Mouse (Mus musculus): ENCODE data around the gene Pax9. TPM values are rescaled to one million over a fixed set of nuclear protein-coding genes. Genes with fewer than 3 reads are reported as not detected.

The Pax9 gene
- polyA plus RNA-seq, 1 experiment = 15.2 TPM

GRCm38 (mm10) chr12:56687640-56688481, 3.7 kb upstream of the Pax9 start:
- DNase-seq = no peak
- TF ChIP-seq POLR2A (IDR thresholded peaks at IDR 0.05; ENCODE audit: control insufficient read depth, extremely low read depth, insufficient read depth, low read length, poor library complexity) = no peak
- no peak for TF ChIP-seq CTCF (IDR thresholded peaks at IDR 0.05; ENCODE audit: borderline replicate concordance, control insufficient read depth, extremely low read depth, insufficient read depth, low read length, poor library complexity)
- no peaks in the 10 kb centered on the region for H3K4me1 ChIP-seq (replicated peaks; ENCODE audit: control insufficient read depth, insufficient read depth, low read length)
- no peaks in the 10 kb centered on the region for H3K36me3 ChIP-seq (ENCODE audit: control insufficient read depth, insufficient read depth, low read length)
- 17% methylated on average over 15 of the region's 15 CpGs for WGBS
- no peak overlapping the region for H3K4me3 ChIP-seq (ENCODE audit: control insufficient read depth, insufficient read depth, low read length)
- H3K27ac ChIP-seq (ENCODE audit: control insufficient read depth, insufficient read depth, low read length) = no peak overlapping the region
- H3K27me3 ChIP-seq (ENCODE audit: control insufficient read depth, insufficient read depth, low read length) = peaks cover 11% of the 10 kb centered on the region; the same call in 1 of the 2 replicates

GRCm38 (mm10) chr12:56688482-56688840, 3.1 kb upstream of the Pax9 start:
- Histone ChIP-seq H3K4me1 (replicated peaks; ENCODE audit: control insufficient read depth, insufficient read depth, low read length) (no peaks in the 10 kb centered on the region), H3K36me3 (ENCODE audit: control insufficient read depth, insufficient read depth, low read length) (no peaks in the 10 kb centered on the region), H3K27me3 (ENCODE audit: control insufficient read depth, insufficient read depth, low read length) (peaks cover 11% of the 10 kb centered on the region), H3K27ac (ENCODE audit: control insufficient read depth, insufficient read depth, low read length) (no peak overlapping the region), H3K4me3 (ENCODE audit: control insufficient read depth, insufficient read depth, low read length) (no peak overlapping the region)
- no peak for DNase-seq
- TF ChIP-seq POLR2A (IDR thresholded peaks at IDR 0.05; ENCODE audit: control insufficient read depth, extremely low read depth, insufficient read depth, low read length, poor library complexity) (no peak), CTCF (IDR thresholded peaks at IDR 0.05; ENCODE audit: borderline replicate concordance, control insufficient read depth, extremely low read depth, insufficient read depth, low read length, poor library complexity) (no peak)
- 14% methylated on average over 10 of the region's 10 CpGs for WGBS

- 10% methylated on average over 8 of the region's 8 CpGs for WGBS
- peaks cover 11% of the 10 kb centered on the region for H3K27me3 ChIP-seq (ENCODE audit: control insufficient read depth, insufficient read depth, low read length)
- no peak for DNase-seq
Measured at GRCm38 (mm10) chr12:56688920-56689319, 2.6 kb upstream of the Pax9 start.

GRCm38 (mm10) chr12:56689331-56689730, 2.2 kb upstream of the Pax9 start:
- 8% methylated on average over 10 of the region's 10 CpGs for WGBS
- TF ChIP-seq POLR2A (IDR thresholded peaks at IDR 0.05; ENCODE audit: control insufficient read depth, extremely low read depth, insufficient read depth, low read length, poor library complexity) = no peak
- TF ChIP-seq CTCF (IDR thresholded peaks at IDR 0.05; ENCODE audit: borderline replicate concordance, control insufficient read depth, extremely low read depth, insufficient read depth, low read length, poor library complexity) = no peak
- no peaks in the 10 kb centered on the region for H3K4me1 ChIP-seq (replicated peaks; ENCODE audit: control insufficient read depth, insufficient read depth, low read length)
- H3K27ac ChIP-seq (ENCODE audit: control insufficient read depth, insufficient read depth, low read length) = no peak overlapping the region
- H3K27me3 ChIP-seq (ENCODE audit: control insufficient read depth, insufficient read depth, low read length) = peaks cover 11% of the 10 kb centered on the region
- DNase-seq = no peak
- no peaks in the 10 kb centered on the region for H3K36me3 ChIP-seq (ENCODE audit: control insufficient read depth, insufficient read depth, low read length)
- H3K4me3 ChIP-seq (ENCODE audit: control insufficient read depth, insufficient read depth, low read length) = no peak overlapping the region

More at GRCm38 (mm10) chr12:56688920-56689319, 2.6 kb upstream of the Pax9 start:
- Histone ChIP-seq H3K4me3 (ENCODE audit: control insufficient read depth, insufficient read depth, low read length) (no peak overlapping the region), H3K36me3 (ENCODE audit: control insufficient read depth, insufficient read depth, low read length) (no peaks in the 10 kb centered on the region), H3K4me1 (replicated peaks; ENCODE audit: control insufficient read depth, insufficient read depth, low read length) (no peaks in the 10 kb centered on the region), H3K27ac (ENCODE audit: control insufficient read depth, insufficient read depth, low read length) (no peak overlapping the region)
- TF ChIP-seq POLR2A (IDR thresholded peaks at IDR 0.05; ENCODE audit: control insufficient read depth, extremely low read depth, insufficient read depth, low read length, poor library complexity) (no peak), CTCF (IDR thresholded peaks at IDR 0.05; ENCODE audit: borderline replicate concordance, control insufficient read depth, extremely low read depth, insufficient read depth, low read length, poor library complexity) (no peak)

- no peak for DNase-seq
- Histone ChIP-seq H3K27me3 (ENCODE audit: control insufficient read depth, insufficient read depth, low read length) (peaks cover 11% of the 10 kb centered on the region), H3K4me3 (ENCODE audit: control insufficient read depth, insufficient read depth, low read length) (no peak overlapping the region), H3K36me3 (ENCODE audit: control insufficient read depth, insufficient read depth, low read length) (no peaks in the 10 kb centered on the region), H3K27ac (ENCODE audit: control insufficient read depth, insufficient read depth, low read length) (no peak overlapping the region), H3K4me1 (replicated peaks; ENCODE audit: control insufficient read depth, insufficient read depth, low read length) (no peaks in the 10 kb centered on the region)
- no peak for TF ChIP-seq POLR2A (IDR thresholded peaks at IDR 0.05; ENCODE audit: control insufficient read depth, extremely low read depth, insufficient read depth, low read length, poor library complexity)
- no peak for TF ChIP-seq CTCF (IDR thresholded peaks at IDR 0.05; ENCODE audit: borderline replicate concordance, control insufficient read depth, extremely low read depth, insufficient read depth, low read length, poor library complexity)
- WGBS = 8% methylated on average over 25 of the region's 25 CpGs
Measured at GRCm38 (mm10) chr12:56689736-56690135, 1.8 kb upstream of the Pax9 start.

- no peak overlapping the region for H3K4me3 ChIP-seq (ENCODE audit: control insufficient read depth, insufficient read depth, low read length)
- H3K27ac ChIP-seq (ENCODE audit: control insufficient read depth, insufficient read depth, low read length) = no peak overlapping the region
- no peaks in the 10 kb centered on the region for H3K4me1 ChIP-seq (replicated peaks; ENCODE audit: control insufficient read depth, insufficient read depth, low read length)
- 8% methylated on average over 16 of the region's 16 CpGs for WGBS
- DNase-seq = no peak
- peaks cover 11% of the 10 kb centered on the region for H3K27me3 ChIP-seq (ENCODE audit: control insufficient read depth, insufficient read depth, low read length)
- no peaks in the 10 kb centered on the region for H3K36me3 ChIP-seq (ENCODE audit: control insufficient read depth, insufficient read depth, low read length)
- no peak for TF ChIP-seq POLR2A (IDR thresholded peaks at IDR 0.05; ENCODE audit: control insufficient read depth, extremely low read depth, insufficient read depth, low read length, poor library complexity)
- TF ChIP-seq CTCF (IDR thresholded peaks at IDR 0.05; ENCODE audit: borderline replicate concordance, control insufficient read depth, extremely low read depth, insufficient read depth, low read length, poor library complexity) = no peak
Measured at GRCm38 (mm10) chr12:56690366-56690765, 1.2 kb upstream of the Pax9 start.
